Mouse (Mus musculus) left cerebral cortex, postnatal 4 days (tissue): Measurements from ENCODE around the gene Cpa1. TPM values are rescaled to one million over a fixed set of nuclear protein-coding genes. Genes with fewer than 3 reads are reported as not detected.

Experiments
- DNase-seq: peaks from one replicate; pipeline ENCODE4 v3.0.0-alpha.2; 2022
- intact Hi-C: fragments of 180-260 bp; cut with DNase I; formaldehyde crosslinking; loops from one replicate; pipeline ENCODE4 v1.15.1; 2025
- total RNA-seq, 2 experiments: library from RNA; stranded (reverse); gene quantifications; 2 replicates each; pipeline ENCODE4 v1.2.3; 2021

Gene Cpa1
- not detected for total RNA-seq

DNA sequence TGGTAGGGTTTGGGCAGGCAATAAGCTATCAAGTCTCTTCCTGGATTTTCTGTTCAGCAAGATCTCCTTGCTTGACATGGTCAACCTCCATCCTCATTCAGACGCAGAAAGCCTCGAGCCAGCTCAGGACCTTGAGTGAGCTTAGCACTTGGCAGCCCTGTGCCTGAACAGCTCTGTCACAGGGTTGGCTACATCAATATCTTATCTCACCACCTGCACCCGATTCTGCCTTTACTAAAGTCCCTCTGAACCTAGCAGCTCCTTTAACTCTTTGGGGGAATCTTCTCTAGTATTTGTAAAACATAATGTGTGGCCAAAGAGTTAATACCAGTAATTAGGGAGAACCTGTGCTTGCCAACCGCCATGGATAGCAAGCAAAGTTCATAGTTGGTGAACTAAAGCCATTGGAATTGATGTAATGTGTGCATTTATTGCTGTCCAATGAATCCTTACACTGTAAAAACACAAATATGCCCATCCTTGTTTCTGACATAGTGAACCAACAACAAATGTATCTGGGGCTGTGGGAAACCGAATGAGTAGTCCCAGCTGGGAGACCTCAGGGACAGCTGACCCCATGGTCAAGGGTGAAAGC is at the start of gene Cpa1:
Cpa1 (plus strand) TSS at position 545 of the 595 bp plus-strand sequence.
- DNase-seq = no peak
- intact Hi-C loops = no loop called here

DNA sequence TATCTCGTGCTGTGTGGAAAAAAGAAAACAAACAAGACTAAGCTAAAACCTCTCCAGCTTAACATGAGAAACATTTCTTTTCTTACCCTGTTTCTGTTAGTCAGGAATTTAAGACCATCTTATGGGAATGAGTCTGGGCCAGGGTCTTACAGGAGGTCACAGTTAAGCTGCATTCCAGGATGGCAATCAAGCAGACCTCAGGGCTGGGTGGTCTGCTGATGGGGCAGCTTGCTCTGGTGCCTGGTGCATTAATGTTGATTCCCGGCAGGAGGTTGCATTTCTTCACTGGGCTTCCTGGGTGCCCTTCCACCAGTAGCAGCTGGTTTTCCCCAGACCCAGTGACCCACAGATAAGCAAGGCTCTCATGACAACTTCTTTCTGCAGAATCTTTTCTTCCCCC is 49.2 kb upstream of the Cpa1 start:
- DNase-seq = no peak
- intact Hi-C loops = no loop called here

DNA sequence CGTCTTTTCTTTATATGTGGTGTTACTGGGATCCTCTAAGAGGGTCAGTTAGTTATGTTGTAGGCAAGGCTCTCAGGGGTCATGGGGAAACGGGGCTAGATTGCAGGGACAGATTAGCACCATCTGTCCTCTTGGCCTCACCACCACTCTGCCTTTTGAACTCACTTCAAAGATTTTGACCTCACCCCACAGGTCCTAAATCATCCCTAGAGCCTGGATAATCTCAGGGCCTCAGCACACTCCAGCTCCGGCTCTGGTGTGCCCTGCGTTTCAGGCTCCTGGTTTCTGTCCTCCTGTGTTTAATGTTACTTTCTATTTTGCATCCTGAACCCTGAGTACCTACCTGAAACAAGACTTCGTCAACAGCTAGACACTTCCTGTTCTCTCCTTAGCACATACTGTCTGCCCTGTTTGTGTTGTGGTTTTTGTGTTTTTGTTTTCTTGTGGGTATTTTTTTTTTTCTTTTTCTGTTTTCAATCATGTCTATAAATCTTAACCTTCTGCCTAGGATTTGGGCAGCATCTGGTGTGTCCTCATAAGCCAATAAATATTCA is 47.1 kb upstream of the Cpa1 start:
- DNase-seq = no peak
- intact Hi-C loops = no loop called here

DNA sequence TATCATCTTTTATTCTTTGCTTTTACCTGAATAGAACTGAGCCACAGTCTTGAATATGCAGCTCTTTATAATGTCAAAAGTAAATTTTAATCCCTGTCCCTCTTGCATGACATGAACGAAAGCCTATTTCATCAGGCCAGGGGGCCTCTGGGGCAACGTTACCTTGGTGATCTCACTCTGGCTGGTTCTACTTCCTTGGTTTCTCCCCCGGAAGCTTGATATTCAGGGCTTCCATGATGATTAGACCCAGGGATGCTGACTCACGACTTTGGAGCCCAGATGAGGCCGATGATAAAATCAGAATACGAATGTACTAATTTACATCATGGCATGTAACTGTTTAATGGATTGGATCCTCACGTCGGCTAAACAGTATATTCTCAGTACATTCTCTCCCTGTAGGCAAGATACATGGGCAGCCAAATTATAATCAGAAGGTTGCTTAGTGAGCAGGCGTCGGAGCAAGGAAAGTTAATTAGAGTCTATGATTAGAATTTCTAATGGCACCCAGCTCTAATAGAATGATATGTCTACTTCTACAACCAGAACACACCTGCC is 46.5 kb upstream of the Cpa1 start:
- intact Hi-C loops = no loop called here

DNA sequence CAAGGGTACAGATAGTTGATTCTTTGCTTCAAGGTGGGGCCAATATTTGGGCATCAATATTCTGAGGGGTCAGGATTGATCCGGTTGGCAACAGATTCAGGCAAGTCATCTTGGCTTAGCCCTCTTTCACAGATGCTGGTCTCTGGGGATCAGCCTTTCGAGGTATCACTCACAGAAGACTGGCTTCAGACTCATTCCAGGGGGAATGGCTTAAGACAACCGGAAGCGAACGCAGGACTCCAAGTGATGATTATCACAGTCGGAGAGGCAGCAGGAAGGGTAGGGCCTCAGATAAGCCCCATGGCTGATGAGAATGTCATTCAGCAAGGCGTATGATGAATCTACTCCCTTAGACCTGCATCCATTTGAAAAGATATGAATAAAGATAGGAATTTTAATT is 44.7 kb upstream of the Cpa1 start:
- intact Hi-C loops = no loop called here

More for the DNA sequence above, 46.5 kb upstream of the Cpa1 start:
- no peak for DNase-seq

DNA sequence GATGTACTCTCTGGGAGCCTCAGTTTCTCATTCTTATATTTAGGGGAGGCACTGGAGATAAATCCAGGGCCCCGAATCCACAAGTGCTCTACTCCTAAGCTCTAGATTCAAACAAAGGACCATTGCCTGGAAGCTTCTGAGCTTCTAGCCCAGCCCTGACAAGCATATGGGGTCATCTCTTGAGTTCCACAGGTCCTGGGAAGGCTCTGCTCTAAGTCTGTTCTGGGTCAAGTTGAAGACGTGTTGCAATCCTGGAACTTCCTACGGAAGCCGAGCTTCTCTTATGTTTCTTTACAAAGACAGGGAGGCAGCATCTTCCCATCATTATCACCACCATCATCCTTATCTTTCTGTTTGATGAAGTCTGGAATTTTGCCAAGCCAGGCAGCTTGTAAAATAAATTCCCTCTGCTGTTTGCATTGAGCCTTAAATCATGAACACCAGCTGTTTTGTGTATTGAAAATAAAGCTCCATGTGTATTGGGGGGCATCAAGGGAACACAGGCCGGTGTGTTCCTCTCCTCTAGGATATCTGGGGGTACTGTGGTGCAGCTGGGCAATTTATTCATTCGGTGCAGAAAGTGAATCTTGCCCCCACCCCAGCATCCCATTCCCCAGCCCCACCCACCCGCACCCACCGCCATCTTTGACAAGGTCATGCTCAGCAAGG is 42.7 kb upstream of the Cpa1 start:
- intact Hi-C loops = no loop called here
- DNase-seq = no peak

More for the DNA sequence above, 44.7 kb upstream of the Cpa1 start:
- DNase-seq = no peak

DNA sequence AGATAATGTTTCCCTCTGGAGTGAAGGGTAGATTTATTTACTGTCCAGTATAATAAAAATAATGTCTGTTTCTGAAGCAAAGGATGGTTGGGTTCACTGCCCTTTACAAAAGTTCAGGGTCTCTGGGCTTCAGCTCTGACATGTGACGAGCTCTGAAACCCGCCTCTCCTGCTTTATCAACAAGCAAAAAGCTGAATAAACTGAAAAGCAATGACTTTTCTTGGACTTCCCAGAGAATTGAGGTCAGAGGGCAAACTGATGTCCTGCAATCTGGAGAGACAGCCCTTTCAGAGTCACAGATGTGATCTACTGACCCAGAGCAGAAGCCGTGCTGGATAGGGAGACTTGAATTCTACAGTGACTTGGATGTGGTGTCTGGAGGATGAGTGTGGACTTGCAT is 39.0 kb upstream of the Cpa1 start:
- intact Hi-C loops = no loop called here
- DNase-seq = no peak

DNA sequence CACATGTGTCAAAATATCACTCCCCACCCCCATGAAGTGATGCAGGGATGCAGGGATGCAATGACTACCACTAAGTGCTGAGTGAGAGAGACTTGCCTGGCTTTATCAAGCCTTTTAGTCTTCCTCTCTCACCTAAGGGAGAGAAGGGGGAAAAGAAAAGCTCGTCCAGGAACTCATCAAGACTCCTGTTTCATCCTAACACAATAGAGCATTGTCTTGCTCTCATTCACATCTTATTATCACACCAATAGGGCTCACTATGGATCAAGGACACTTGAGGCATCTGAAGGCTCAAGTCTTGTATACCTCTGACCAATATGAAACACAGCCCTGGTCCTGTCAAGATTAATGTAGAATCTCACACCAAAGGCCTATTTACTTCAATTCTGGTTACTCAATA is 38.0 kb upstream of the Cpa1 start:
- intact Hi-C loops = no loop called here
- no peak for DNase-seq

DNA sequence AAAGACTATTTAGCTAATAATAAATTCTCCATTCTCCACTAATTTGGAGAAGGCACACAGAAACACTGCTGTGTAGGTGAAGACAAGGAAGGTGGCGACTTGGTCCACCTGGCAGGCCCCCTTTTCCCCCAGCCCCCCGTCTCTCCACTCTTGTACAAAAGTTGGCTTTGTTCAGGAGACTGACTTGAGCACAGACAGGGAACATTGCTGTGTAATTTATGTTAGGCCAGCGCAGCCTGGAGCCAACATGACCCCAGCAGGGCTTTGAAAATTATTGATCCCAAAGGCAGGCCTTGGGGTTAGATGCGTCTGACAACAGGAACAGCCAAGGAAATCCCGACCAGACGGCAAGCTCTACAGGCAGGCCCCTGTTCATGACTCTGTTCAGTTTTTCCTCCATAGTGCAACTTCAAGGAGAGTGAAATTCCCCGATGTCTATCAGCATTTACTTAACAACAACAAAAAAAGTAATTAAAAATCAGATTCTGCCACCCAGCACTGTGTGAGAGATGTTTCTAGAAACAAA is 34.6 kb upstream of the Cpa1 start:
- no peak for DNase-seq
- intact Hi-C loops = no loop called here

DNA sequence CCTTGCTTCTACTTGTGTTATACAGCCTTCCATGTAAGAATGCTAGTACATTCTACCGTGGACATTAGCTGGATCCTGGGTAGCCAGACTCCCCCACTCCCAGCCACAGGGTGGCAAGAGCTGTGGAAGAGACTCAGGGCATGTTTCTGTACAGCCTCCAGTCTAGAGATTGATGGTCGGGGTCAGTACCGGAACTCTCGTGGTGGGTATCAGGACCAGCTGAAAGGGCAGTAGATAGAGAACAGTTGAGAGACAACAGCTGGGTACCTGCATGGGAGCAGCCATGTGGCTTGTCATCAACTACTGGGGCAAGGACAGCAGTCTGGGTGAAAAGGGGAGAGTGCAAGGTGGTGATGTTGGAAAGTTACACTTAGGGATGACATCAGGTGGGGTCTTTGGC is 33.9 kb upstream of the Cpa1 start:
- DNase-seq = no peak
- intact Hi-C loops = no loop called here

DNA sequence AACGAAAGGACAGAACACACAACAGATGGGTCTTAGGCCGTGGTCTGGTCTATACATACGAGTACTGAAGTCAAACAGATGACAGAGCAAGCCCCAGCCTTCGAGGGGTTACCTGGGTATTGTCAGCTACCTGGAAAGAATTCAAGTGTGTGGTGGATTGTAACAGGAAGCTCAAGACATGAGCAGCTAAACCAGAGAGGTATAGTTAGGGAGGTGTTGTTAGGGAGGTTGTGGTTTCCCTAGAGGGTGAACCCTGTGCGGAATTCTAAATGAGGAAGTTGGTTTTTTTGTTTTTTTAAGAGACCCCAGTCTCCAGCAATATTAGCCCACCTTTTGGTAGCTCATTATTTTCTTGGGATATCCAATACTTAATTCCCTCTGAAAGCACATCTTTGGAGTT is 33.3 kb upstream of the Cpa1 start:
- intact Hi-C loops = no loop called here

DNA sequence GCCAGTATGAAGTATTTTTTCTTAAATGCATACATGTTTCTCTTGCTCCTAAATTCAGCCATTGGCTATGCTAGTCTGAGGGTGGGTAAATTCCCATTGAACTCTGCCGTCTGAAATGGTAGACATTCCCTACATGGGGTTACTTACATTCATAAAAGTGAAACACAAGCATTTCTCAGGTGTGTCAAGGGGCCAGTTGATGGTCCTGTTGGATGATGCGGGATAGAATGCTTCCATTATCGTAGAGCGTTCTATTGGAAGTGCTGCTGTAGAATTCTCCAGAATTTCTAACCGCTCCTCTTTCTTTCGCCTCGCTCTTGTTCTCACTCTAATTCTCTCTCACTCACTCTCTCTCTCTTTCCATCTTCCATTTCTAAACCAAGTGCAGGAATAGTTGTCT is 28.3 kb upstream of the Cpa1 start, which contains the start of gene Cpa5:
Cpa5 (plus strand) TSS at position 301 of the 400 bp plus-strand sequence.
- DNase-seq = no peak
- intact Hi-C loops = no loop called here

More for the DNA sequence above, 33.3 kb upstream of the Cpa1 start:
- no peak for DNase-seq

DNA sequence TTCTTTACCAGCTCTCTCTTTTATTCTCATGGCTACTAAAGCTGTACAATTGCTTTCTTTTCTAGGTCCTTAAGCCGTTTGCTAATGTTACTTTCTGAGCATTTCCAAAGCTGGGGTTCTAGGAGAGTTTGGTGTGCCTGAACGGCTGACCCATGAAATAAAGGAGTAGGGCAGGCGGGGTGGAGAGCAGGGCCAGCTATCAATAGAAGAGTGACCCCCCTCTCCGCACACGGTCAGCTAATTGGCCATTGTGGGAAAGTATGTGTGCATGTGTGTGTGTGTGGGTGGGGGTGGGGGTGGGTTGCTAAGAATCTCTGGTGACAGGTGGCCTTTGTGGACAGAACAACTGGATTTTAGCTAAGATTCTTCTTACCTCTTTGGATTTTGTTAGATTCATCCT is 27.8 kb upstream of the Cpa1 start:
- intact Hi-C loops = no loop called here
- no peak for DNase-seq

DNA sequence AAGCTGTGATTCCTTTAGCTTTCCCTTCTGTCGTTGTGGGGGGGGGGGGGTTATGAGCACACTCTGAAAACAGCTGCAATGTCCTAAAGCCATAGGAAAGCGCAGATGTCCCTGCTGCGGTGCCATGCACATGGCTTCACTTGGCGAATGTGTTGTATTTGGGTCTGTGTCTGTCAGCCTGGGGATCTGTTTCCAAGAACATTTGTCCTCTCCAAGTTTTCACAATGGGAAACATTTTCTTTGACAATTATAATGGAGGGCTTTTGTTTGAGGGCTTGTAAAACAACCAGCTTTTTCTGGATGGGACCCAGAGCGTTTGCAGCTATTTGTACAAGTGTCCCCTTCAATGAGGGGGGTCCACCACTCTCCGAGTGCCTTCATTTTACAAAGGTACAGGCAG is 24.8 kb upstream of the Cpa1 start:
- intact Hi-C loops = no loop called here
- peak; percentile 9 for DNase-seq

DNA sequence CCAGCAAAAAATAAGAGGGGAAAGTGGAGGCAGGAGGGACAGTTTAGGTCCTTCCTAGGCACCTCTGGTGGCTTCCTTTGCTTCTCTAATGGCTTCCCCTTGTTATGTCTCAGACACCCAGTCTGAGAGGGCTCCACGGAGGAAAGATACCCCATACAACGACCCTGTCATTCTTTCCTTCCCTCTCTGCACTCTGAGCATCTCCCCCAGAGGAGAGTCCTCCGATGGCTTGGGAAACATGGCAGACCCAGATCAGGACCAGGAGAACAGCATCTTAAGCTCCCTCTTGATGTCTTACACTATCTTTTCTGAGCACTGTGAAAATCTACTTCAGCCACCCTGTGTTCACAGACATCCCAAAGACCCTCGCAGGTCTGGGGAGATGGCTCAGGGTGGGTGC is 23.3 kb upstream of the Cpa1 start:
- DNase-seq = no peak
- intact Hi-C loops = no loop called here

DNA sequence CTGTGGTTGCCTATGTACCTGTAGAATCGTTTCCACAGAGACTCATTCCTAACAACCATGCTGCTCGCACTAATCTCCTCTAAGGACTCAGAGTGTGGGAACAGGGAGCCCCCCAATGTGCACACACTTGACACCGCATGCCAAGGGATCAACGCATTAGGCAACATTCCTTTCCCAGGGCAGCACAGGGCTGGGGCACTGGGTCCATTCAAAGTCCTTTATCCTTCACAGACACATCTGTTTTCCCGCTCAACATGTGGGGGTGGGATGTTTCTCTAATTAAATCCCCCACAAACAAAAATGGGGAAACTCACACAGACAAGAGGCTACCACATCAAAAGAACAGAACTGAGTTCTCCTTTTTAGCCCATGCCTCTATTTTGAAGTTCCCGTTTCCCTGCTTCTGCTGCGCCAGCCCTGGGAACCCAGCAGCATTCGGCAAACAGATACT is 22.5 kb upstream of the Cpa1 start:
- intact Hi-C loops = no loop called here

DNA sequence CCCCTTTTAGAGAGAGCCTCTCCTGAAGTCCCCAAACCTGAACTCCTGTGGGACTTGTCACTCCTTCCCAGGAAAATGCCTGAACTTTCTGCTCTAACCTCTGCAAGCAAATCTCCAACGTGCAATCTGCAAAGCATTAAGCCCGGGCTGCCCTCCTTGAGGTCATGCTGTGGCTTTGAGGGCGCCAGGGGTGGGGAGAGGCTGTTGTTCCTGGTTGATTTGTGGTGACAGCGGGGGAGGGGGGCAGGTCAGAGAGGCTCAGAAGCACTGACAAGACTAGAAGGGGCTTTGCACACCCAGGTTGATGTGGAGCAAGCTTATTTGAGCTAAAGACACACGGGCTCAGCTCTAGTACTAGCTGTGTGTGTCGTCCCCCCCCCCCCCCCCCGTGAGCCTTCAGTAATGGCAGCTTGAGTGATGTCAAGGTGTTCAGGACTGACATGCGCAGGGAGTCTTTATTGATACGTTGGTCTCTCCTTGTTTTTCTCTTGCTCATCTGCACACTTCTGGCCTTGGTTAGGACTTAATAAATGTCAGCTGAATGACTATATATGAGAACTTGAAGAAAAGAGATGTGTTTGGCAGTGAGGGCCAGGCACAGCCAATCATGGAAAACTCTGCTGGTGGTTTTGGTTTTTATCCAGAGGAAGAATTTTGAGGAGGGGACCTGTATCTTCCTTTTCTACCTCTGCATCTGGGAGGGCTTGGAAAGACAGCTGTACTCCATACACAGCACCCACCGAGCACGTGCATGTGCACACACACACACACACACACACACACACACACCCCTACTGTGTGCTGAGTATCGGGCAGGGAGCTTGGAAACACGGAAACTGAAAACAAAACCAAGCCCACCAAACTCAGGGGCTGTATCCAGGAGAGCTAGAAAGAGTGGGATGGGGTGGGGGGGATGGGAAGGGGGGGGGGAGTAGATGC is 21.7 kb upstream of the Cpa1 start:
- intact Hi-C loops = no loop called here
- peak; percentile 15 for DNase-seq

More for the DNA sequence above, 22.5 kb upstream of the Cpa1 start:
- DNase-seq = no peak

DNA sequence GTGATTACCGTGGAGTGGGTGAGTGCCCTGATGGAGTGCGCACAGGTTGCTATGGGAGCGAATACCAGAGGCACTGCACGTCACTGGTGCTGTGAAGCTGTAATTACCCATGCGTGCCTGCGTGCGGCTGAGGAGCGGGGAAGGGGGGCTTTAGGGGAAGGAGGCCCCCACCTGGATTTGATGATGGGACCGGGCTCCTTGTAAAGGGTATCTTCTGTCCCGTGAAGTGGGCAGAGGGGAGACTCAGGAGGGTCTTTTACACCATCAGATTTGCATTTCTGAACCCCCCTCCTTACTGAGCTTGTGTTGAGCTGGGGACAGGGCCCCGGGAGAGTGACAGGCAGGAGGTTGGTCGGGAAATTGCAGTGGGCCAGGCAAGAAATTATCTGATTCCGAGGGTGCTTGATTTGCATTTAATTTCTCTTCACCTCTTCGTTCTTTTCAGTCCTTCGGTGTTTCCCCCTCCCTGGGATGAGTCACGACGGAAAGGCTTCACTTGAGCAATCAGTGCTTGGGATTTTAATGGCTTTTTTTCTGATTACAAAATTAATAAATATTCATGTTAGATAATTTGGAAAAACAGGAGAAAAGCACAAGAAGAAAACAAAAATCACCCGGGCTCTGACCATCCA is 20.9 kb upstream of the Cpa1 start:
- intact Hi-C loops = no loop called here
- DNase-seq = peak; percentile 40

DNA sequence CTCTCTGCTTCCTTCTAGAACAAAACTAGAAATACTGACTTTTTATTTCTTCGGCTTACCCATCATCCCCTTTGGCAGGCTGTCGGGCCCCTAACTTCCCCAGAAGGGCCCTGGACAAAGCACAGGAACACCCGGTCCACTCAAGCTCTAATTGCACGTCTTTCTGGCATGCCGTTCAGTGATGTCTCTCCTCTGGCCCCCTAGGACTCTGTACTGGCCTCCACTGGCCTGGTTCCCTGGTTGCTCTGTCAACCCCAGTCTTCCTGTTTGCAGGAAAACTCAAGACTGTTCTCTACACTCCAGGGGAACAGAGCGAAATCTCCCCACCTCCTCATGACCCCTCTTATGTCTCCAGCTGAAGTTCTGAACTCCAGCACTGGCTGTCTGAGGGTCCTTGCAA is 20.3 kb upstream of the Cpa1 start:
- no peak for DNase-seq
- intact Hi-C loops = no loop called here

DNA sequence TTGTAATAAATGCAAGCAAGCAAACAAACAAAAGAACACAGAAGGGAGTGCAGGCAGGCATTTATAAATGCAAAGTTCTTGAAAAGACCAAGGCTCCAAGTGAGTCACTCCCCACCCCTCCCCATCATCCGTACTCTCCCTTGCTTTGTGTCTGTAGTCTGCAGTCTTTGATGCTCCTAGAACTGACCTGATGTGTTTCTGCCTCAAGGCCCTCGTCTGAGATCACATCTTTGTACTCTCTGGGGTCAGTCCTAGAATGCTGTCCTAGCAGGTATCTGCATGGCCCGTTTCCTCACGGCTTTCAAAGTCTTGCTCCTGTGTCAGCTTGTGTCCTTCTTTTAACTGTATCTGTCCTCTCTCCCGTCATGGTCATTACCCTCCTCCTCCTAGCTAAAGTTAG is 19.4 kb upstream of the Cpa1 start:
- intact Hi-C loops = no loop called here
- DNase-seq = no peak
